Mouse (Mus musculus): Measurements from ENCODE around the gene Ndufaf1. TPM values are rescaled to one million over a fixed set of nuclear protein-coding genes. Genes with fewer than 3 reads are reported as not detected.
"Not testable (repeated sequence)": the region's sequence is repeated elsewhere in the genome, so short reads cannot be mapped to it uniquely, and the experiment has no call there.

The Ndufaf1 gene
- polyA plus RNA-seq, 1 experiment from 2014 or later: 44.9 TPM

DNA sequence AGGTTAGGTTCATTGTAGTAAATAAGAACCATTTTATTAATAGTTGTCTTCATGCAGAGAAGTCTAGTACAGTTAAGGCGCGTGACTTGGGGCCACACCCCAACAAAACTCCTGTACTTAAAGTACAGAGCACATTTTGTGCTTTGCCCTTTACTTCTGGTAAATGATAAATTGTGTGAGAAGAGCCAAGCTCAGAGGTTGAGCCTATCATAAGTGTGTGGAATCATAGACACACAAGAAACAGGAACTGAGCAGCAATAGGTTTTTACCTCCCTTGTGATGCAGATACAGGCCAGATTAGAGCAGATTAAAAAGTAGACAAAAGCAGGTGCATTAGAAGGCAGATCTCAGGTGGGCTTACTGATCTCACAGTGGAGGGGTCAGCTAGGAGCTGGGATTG lies 41.3 kb downstream of the Ndufaf1 start:
- Histone ChIP-seq H3K27ac (ENCODE audit: low read depth, low read length) (no peak overlapping the region), H3K4me2 (ENCODE audit: low read length) (no peak overlapping the region), H3K4me3 (ENCODE audit: low read length) (no peak overlapping the region), H3K4me1 (ENCODE audit: control insufficient read depth, insufficient read depth, low read depth, low read length) (peaks cover 4% of the 10 kb centered on the region), H3K9me3 (ENCODE audit: control insufficient read depth, low read length) (no peaks in the 10 kb centered on the region), H3K36me3 (ENCODE audit: control insufficient read depth, insufficient read depth, low read length) (no peaks in the 10 kb centered on the region), H3K9ac (ENCODE audit: low read depth, low read length) (no peak overlapping the region), H3K27me3 (replicated peaks; ENCODE audit: control insufficient read depth, insufficient read depth, low read length) (no peaks in the 10 kb centered on the region)
- WGBS: 99% methylated on average over 2 of the region's 2 CpGs
- no peak for ATAC-seq

DNA sequence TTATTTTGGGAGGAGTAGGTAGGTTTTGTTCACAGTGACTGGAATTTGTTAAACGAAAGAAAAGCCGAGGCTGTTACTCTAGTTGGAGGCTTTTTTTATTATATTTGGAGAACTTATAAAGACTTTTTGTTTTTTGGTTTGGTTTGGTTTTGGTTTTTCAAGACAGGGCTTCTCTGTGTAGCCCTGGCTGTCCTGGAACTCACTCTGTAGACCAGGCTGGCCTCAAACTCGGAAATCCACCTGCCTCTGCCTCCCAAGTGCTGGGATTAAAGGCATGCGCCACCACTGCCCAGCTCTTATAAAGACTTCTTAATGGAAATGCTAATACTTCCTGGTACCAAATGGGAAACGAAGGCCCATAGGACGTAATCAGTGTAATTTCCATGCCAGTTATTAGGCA lies 43.6 kb downstream of the Ndufaf1 start:
- not testable (repeated sequence) for ATAC-seq; H3K4me1 ChIP-seq (ENCODE audit: control insufficient read depth, insufficient read depth, low read depth, low read length); H3K9me3 ChIP-seq (ENCODE audit: control insufficient read depth, low read length); H3K36me3 ChIP-seq (ENCODE audit: control insufficient read depth, insufficient read depth, low read length); H3K27me3 ChIP-seq (replicated peaks; ENCODE audit: control insufficient read depth, insufficient read depth, low read length); H3K27ac ChIP-seq (ENCODE audit: low read depth, low read length)
- Histone ChIP-seq H3K9ac (ENCODE audit: low read depth, low read length) (peak overlapping the region; percentile 7; the same call in 1 of the 2 replicates), H3K4me2 (ENCODE audit: low read length) (peak overlapping the region; percentile 97), H3K4me3 (ENCODE audit: low read length) (peak overlapping the region; percentile 55)
- WGBS: 10% methylated on average over 6 of the region's 6 CpGs

DNA sequence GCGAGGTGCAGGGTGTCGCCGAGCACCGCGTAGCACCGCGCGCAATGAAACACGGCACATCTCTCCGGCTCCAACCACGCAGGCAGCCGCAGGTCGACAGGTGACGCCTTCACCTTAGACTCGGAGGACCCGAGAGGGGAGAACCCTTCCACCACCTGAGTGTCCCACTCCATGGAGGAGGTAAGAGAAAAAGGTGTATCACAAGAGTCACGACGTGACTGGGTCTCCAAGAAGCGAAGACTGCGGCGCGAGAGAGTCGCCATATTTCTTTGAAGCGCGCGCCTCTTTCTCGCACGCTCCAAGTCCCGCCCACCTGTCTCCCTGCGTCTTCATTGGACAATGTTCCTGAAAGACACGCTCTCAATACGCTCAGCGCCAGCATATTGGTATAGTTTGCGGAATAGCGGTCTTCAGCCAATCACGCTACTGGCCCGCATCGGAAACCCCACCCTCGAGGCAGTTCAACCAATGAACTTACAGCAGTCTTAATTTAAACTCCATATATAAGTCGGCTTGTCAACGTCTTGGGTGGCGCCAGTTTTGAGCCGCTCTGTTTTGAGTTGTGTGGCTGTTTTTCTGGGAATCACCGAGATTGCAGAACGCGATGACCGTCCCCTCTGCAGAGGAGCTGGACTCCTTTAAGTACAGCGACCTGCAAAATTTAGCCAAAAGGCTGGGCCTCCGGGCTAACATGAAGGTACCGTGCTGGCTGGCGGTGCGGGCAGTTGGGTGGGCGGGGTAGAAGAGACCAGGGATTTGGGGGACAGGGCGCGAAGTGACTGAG lies 44.2 kb downstream of the Ndufaf1 start, which contains the start of the genes Nusap1 and Oip5:
Gene Nusap1, plus strand, starts transcription at position 100 of the 784 bp plus-strand sequence.
Gene Oip5, minus strand, starts transcription at position 271 of the 784 bp plus-strand sequence.
- no peaks in the 10 kb centered on the region for H3K27me3 ChIP-seq (replicated peaks; ENCODE audit: control insufficient read depth, insufficient read depth, low read length)
- H3K27ac ChIP-seq (ENCODE audit: low read depth, low read length): no peak within 1 kb of the TSS
- peak within 1 kb of the TSS; percentile 29 for H3K9ac ChIP-seq (ENCODE audit: low read depth, low read length)
- WGBS: under 1% methylated on average over 55 of the region's 55 CpGs
- peak; percentile 100 for ATAC-seq
- H3K9me3 ChIP-seq (ENCODE audit: control insufficient read depth, low read length): no peaks in the 10 kb centered on the region
- H3K4me3 ChIP-seq (ENCODE audit: low read length): peak within 1 kb of the TSS; percentile 55
- H3K4me2 ChIP-seq (ENCODE audit: low read length): peak within 1 kb of the TSS; percentile 97
- peaks cover 4% of the 10 kb centered on the region for H3K4me1 ChIP-seq (ENCODE audit: control insufficient read depth, insufficient read depth, low read depth, low read length)
- no peaks in the 10 kb centered on the region for H3K36me3 ChIP-seq (ENCODE audit: control insufficient read depth, insufficient read depth, low read length)

DNA sequence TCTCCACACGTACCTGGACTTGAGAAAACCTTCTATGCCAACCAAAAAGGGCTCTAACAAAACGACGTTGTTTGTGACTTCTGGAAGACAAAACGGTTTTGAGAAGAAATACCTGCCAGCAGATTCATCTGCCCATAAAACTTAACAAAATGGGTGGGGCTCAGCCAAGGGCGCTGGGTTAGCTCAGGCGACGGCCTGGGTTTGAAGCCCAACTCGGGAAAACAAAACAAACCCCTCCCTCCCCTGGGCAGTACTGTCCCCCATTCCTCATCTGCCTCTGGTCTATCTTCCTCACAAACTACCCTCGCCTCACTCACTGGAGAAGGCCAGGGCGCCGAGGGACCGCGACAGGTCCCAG lies 44.8 kb downstream of the Ndufaf1 start:
- H3K27me3 ChIP-seq (replicated peaks; ENCODE audit: control insufficient read depth, insufficient read depth, low read length): no peaks in the 10 kb centered on the region
- peak overlapping the region; percentile 79 for H3K4me2 ChIP-seq (ENCODE audit: low read length)
- under 1% methylated on average over 13 of the region's 13 CpGs for WGBS
- ATAC-seq: no peak
- no peak overlapping the region for H3K27ac ChIP-seq (ENCODE audit: low read depth, low read length)
- no peaks in the 10 kb centered on the region for H3K36me3 ChIP-seq (ENCODE audit: control insufficient read depth, insufficient read depth, low read length)
- H3K4me1 ChIP-seq (ENCODE audit: control insufficient read depth, insufficient read depth, low read depth, low read length): peaks cover 4% of the 10 kb centered on the region
- peak overlapping the region; percentile 29 for H3K9ac ChIP-seq (ENCODE audit: low read depth, low read length)
- no peaks in the 10 kb centered on the region for H3K9me3 ChIP-seq (ENCODE audit: control insufficient read depth, low read length)
- peak overlapping the region; percentile 55 for H3K4me3 ChIP-seq (ENCODE audit: low read length)

DNA sequence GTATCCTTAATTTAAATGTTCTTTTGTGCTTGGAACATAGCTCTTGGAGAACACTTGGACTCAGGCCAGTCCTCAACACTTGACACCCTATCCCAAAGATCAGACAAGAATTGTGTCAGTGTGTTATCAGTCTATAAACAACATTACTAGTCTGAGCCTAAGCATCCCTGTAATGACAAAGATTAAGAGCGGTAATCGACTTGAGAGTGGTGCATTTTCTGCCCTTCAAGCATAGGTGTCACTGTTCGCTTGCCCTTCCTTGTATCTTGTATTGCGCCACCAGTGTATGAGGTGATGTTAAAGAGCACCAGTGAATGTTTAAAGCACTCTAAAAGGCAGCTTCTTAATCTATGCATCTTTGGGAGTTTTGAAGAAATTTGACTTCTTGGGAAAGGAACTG lies 55.6 kb downstream of the Ndufaf1 start:
- Histone ChIP-seq H3K4me3 (ENCODE audit: low read length) (no peak overlapping the region), H3K27me3 (replicated peaks; ENCODE audit: control insufficient read depth, insufficient read depth, low read length) (no peaks in the 10 kb centered on the region), H3K9me3 (ENCODE audit: control insufficient read depth, low read length) (no peaks in the 10 kb centered on the region), H3K27ac (ENCODE audit: low read depth, low read length) (no peak overlapping the region), H3K4me2 (ENCODE audit: low read length) (no peak overlapping the region), H3K4me1 (ENCODE audit: control insufficient read depth, insufficient read depth, low read depth, low read length) (peaks cover 2% of the 10 kb centered on the region; the same call in 1 of the 2 replicates), H3K36me3 (ENCODE audit: control insufficient read depth, insufficient read depth, low read length) (0 out of 2 replicates have a peak, but pooled peaks cover 2% of the 10 kb centered on the region), H3K9ac (ENCODE audit: low read depth, low read length) (no peak overlapping the region)
- ATAC-seq: no peak
- WGBS: 99% methylated on average over 4 of the region's 4 CpGs

Other genes with a start within 250 kb of the Ndufaf1 start
- 2.8 and 3.4 TPM in 2 replicates for gene Ino80, start 185.1 kb downstream of the Ndufaf1 start, polyA plus RNA-seq (2015; fragmentation: Nextera tagmentation; extraction: Ambion mirVana)
- gene Exd1, start 115.2 kb downstream of the Ndufaf1 start, polyA plus RNA-seq (2015; fragmentation: Nextera tagmentation; extraction: Ambion mirVana): 1.1 and 1.5 TPM in 2 replicates
- 57.1 and 61.6 TPM in 2 replicates for gene Chp1, start 115.1 kb downstream of the Ndufaf1 start, polyA plus RNA-seq (2015; fragmentation: Nextera tagmentation; extraction: Ambion mirVana)
- gene Nusap1, start 44.5 kb downstream of the Ndufaf1 start, polyA plus RNA-seq (2015; fragmentation: Nextera tagmentation; extraction: Ambion mirVana): 13.0 and 16.1 TPM in 2 replicates
- gene Oip5, start 44.4 kb downstream of the Ndufaf1 start, polyA plus RNA-seq (2015; fragmentation: Nextera tagmentation; extraction: Ambion mirVana): 5.4 and 6.1 TPM in 2 replicates
- 44.7 and 45.1 TPM in 2 replicates for gene Rtf1, start 12.2 kb upstream of the Ndufaf1 start, polyA plus RNA-seq (2015; fragmentation: Nextera tagmentation; extraction: Ambion mirVana)
- 0.14 and 0.54 TPM in 2 replicates for gene Itpka, start 79.5 kb upstream of the Ndufaf1 start, polyA plus RNA-seq (2015; fragmentation: Nextera tagmentation; extraction: Ambion mirVana)
- 1.6 and 1.7 TPM in 2 replicates for gene Ltk, start 97.6 kb upstream of the Ndufaf1 start, polyA plus RNA-seq (2015; fragmentation: Nextera tagmentation; extraction: Ambion mirVana)
- 16.5 and 19.4 TPM in 2 replicates for gene Rpap1, start 124.7 kb upstream of the Ndufaf1 start, polyA plus RNA-seq (2015; fragmentation: Nextera tagmentation; extraction: Ambion mirVana)
- 28.5 and 30.0 TPM in 2 replicates for gene Tyro3, start 134.9 kb upstream of the Ndufaf1 start, polyA plus RNA-seq (2015; fragmentation: Nextera tagmentation; extraction: Ambion mirVana)
- 19.4 and 22.4 TPM in 2 replicates for gene Mga, start 234.4 kb upstream of the Ndufaf1 start, polyA plus RNA-seq (2015; fragmentation: Nextera tagmentation; extraction: Ambion mirVana)